Mouse (Mus musculus) frontal cortex, postnatal 14 days (tissue): ENCODE measurements around the gene Snx29.
"Not testable (repeated sequence)": the region's sequence is repeated elsewhere in the genome, so short reads cannot be mapped to it uniquely, and the experiment has no call there.

Experiments used
- DNase-seq, 2 experiments: peaks; one replicate each; pipeline ENCODE4 v3.0.0; 2022; ENCODE audit warnings: low spot score in 2 of 2

The Snx29 gene

GRCm38 (mm10) chr16:11448696-11449095 is 126.0 kb downstream of the Snx29 start:
- not testable (repeated sequence) for DNase-seq

DNA sequence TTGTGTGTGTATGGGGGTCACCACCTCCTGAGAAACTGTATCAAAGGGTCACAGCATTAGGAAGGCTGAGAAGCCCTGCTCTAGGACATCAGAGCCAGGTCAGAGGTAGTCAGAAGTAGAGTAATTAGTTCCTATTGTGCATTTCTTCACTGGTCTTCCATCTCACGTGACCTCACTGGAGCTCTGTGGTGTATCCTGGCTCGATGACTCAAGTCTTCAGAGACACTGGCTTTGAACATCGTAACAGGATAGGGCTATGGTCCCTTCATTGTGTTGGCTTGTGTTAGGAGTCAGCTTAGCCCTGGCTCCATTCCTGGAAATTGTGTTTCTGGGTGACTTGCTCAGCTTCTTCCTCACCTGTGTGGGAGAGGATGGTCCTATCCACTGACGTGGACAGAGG is 126.6 kb downstream of the Snx29 start:
- no peak for DNase-seq

GRCm38 (mm10) chr16:11450626-11451025 is 127.9 kb downstream of the Snx29 start:
- no peak for DNase-seq

DNA sequence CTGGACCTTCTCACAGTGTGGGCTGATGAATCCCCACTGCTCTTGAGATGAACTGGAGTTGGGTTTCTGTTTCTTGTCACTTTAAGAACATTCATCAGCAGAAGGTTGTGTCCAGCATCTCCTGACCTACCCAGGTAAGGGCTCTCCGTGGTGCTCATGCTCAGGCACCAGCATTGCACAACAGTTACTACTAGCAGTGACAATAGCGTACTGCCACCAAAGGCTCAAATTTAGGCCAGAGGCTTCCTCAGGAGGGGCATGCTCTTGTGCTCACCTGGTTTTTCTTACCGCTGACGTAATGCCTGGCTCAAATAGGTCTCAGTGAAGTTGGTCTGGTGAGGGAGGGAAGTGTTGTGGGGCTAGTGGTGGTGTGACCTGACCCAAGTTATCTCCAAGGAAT is 132.2 kb downstream of the Snx29 start:
- no peak for DNase-seq

DNA sequence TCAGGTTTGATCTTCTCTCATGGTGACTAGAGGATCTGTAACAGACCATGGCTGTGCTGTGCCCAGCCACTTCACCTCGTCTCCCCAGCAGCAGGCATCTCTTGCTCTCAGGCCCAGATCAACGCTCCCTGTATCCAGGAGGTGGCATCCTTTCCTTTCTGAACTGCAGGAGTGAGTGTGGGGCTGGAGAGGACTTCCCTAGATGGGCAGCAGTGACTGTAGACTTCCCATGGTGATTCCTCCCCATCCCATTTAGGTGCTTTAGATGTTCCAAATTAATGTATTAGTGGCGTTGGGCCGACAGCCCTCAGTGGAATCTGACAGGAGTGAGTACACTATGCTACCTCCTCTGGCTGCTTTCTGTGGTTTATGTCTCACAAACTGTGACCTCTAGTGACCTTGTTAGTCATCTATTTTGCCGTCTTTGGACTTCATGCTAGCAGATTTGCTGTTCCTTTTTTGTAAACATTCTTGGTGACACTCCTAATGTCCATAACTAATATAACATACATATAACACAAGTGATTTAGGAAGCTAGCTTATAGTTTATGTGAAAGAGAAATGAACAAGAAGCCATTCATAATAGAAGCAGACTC is 132.9 kb downstream of the Snx29 start:
- DNase-seq, result no peak

GRCm38 (mm10) chr16:11456141-11456645 is 133.5 kb downstream of the Snx29 start:
- DNase-seq, result no peak

DNA sequence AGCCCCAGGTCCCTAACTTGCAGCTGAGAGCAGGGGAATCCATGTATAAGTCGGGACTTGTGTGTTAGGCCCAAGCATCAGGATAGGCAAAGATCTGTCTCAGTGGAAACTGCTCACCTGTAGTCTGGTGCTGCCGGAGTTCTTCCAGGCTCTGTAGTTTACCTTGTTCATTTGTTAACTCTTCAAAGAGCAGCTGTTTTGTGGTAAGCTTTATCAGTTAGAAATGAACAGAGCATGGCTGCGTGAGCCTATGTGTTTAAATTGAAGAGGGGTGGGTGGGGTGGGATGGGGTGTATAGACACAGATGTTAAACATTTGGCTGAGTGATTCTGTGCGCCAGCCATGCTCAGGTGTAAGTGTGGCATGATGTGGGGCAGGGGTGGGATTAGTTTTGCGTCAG is 134.4 kb downstream of the Snx29 start:
- DNase-seq, result no peak

DNA sequence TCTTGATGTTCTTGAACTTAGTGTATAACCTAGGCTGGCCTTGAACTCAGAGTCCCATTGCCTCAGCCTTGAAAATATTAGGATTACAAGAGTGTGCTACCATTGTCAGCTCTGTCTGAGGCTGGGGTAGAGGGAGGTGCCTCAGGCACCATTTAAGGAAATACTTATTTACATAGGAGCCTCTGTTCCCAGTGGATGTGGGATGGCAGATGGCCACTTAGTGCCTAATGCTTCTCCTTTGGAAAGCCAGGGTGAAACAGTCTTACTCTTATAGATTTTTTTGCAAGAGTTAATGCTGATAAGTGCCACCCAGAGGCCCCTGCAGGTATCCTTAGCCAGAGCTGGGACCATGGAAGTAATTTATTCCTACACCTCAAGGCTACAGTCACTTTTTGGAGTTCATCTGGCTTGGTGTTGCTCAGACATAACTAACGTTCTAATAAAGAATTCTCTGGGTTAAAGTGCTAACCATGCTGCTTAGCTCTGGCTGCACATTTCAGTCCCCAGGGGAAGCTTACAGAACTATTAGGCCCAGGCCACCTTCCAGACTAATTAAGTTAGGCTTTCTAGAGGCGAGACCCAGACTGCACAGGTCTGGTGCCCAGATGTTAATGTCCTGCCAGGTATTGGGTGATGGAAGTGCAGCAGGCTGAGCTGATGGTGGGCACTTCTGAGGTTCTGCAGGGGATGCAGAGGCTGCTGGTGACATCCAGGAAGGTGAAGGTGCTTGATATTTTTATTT is 135.1 kb downstream of the Snx29 start:
- DNase-seq, result no peak

GRCm38 (mm10) chr16:11460210-11460609 is 137.5 kb downstream of the Snx29 start:
- DNase-seq, result no peak

- peak; percentile 54 to 65 for DNase-seq
Measured at GRCm38 (mm10) chr16:11461612-11462011, 138.9 kb downstream of the Snx29 start.

- DNase-seq, result peak; percentile 56 to 74
Measured at GRCm38 (mm10) chr16:11468533-11469179, 145.9 kb downstream of the Snx29 start.

- DNase-seq, result no peak
Measured at GRCm38 (mm10) chr16:11469491-11469890, 146.8 kb downstream of the Snx29 start.

DNA sequence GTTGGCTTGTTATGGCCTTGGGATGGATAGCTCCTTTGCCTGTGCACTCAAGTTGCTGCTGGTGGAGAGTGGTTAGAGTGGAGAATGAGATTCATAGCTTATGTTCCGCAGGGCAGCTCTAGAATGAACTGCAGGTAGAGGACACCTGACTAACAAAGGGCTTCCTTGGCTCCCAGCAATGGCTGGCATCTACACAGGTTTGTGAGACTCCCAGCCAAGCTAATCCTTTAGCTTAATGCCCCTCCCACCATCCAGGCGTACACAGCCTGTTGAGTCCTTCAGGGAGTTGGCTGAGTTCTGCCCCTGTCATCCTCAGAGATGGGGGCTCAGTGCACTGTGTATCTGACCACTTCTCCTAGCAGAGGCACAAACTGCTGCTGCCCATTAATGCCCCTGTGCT is 148.5 kb downstream of the Snx29 start:
- no peak for DNase-seq

DNA sequence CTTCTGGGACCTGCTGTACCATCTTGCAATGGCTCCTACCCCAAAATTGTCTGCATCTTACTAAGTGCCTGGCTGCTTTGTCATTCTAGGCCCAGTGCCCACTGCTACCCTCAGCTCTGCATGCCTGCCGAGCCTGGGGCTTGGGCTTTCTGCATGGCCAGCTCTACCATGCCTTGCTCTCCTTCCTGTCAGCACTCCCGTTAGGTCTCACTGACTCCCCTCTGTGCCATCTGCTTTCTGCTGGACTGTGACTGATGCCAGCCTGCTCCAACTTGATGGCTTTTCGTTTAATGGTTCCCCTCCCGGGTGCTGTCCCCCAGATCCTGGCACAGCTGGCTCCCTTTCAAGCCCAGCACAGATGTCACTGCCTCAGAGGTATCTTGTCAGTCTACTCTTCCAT is 150.1 kb downstream of the Snx29 start:
- no peak for DNase-seq

DNA sequence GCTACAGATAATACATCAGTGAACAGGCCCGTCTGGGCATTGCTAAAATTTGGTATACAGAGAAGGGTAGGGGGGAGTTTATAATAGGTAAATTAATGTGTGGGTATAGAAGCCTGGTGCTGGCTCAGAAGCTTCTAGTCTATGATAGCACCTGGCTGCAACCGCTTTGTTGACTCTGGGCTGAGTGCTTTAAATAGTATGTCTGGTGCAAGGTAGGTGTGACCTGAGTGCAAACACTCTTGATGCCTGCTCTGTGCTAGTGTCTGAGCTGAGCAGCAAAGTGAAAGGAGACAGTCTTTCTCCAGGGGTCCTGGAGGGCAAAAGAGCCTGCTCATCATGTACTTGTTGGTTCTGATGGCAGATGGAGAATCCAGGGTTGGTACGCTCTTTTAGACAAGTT is 150.8 kb downstream of the Snx29 start:
- no peak for DNase-seq

DNA sequence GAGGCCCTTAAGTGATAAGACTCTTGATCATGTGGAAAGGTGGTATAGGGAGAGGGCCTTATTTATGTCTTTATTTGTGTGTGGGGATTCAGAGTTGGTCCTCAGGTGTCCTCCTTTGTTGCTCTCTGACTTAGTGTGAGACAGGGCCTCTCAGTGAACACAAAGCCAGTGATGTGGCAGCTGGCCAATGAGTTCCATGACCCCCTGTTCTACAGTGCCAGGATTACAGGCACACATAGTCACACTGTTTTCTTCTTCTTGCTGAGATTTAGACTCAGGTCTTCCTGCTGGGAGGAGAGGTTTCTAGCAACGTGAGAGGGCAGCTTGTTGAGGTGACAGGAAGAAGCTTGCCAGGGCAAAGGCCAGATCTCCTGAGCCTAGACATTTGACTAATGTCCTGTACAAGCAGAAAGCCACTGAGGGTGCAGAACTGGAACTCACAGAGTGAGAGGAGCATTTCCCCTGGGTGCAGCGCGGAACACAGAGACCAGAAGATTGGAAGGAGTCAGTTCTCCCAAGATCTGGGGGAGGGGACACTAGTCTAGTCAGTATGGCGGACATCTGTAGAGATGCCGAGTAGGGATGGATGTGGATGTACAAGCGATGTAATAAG is 151.3 kb downstream of the Snx29 start:
- DNase-seq, result no peak

DNA sequence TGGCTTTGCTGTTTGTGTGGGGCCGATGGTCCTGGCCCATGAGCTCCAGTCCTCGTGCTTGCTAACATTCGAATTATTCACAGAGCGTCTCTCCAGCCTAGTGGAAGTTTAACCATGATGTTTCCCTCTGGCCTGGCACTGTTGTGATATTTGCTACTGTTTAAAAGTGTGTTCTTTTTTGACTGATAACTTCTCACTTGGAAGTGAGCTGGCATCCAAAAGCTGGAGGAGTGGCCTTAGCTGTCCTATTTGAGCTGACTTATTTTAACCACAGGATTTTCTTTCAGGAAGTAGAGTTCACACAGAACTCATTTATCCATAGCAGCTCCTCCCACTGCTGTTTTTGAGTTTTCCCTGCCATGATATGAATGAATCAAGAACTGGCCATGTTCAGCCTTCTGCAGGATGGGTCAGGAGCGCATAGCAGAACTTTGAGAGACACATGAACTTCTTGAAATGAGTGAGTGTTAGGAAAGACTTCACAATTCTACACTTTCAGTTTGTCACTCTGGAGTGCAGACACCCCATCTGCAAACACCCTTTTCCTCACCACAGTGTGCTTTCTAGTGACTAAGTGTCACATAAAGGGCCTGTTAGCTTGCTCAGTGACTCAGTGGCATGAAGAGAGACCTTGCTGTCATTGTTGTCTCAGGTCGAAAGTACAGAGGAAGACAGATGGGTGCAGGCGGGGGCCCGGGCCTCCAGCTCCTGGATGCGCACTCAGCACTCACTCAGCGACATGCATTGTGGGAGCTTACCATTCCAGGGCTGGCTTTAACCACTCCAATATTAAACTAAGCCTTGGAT is 152.6 kb downstream of the Snx29 start:
- DNase-seq, result no peak

- no peak for DNase-seq
Measured at GRCm38 (mm10) chr16:11476314-11476713, 153.6 kb downstream of the Snx29 start.

GRCm38 (mm10) chr16:11476968-11477367 is 154.3 kb downstream of the Snx29 start:
- no peak for DNase-seq

- DNase-seq, result no peak
Measured at GRCm38 (mm10) chr16:11477591-11477990, 154.9 kb downstream of the Snx29 start.

DNA sequence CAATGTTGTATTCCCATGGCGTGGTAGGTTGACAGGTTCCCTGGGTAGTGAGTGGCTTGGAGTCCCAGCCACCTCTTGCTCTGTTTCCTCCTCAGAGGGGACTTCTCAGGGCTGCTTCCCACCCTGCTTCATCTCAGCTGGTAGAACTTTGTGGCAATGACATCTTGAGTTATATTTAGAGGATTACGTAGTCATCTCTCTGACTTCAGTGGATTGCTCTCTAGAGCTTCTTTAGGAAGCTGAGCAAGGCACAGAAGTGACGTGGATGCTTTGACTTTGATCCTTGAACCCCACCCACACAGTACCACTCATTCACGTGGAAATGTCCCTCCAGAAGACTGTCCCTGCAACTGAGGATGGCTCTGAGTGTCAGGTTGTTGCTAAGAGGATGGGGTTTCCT is 156.9 kb downstream of the Snx29 start:
- no peak for DNase-seq

DNA sequence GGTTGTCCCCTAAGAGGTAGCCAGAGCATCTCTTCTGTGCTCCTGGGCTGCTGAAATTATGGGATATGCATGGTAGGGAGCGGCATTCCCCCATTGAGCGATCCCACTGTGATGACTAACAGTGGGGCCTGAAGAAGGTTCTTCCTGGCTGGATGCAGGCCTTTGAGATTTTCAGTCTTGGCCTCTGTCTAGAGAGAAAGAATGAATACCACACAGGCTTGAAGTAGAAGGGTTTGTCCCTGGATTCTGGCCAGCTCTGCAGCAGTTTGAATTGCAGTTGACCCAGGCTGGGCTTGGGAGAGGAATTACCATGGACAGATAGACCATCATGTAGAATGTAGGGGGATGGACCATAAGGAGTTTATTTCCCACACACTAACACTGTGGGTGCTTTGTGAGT is 159.5 kb downstream of the Snx29 start:
- DNase-seq, result no peak
